Mouse (Mus musculus) c-Kit-positive CD71-negative TER-119-negative erythroid progenitor cells, embryonic 14.5 days (primary cell): ENCODE measurements around the gene Mtmr4.

Experiments used
- DNase-seq: peaks from one replicate; pipeline ENCODE4 v3.0.0-alpha.2; 2013; ENCODE audit warnings: low read depth

Gene Mtmr4

DNA sequence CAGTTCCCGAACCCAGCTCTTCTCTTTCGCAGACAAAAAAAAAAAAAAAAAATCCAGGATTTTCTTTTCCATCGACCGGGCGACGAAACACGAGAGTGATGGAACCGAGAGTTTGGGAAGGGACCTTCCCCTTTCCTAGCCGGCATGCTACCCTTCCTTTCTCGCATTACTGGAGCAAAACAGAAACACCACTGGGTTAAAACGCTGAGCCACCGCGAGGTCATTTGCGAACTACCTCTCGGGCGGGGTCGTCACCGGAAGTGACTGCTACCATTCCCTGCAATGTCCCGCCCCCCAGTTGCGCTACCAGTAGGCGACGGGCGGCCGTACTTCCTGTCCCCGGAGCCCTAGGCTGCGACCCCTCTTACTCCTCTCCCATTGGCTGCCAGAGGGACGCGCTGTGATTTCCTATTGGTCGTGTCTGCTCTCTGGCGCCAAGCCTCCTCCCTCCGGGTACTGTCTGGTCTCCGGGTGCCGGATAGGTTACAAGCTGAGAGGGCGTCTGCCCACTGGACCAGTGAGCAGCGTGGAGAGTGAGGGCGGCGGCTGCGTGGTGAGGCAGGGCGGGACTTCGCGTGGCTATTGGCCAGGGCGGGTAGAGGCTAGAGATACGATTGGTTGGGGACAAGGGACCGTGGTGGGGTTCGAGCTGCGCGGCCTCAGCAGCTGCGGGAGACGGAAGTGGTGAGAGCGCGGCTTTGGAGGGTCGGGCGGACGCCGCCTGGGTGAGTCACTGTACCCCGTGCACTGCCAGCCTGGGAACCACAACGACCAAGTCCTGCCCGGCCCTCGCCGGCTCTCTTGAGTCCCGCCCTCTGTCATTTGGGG lies at the start of gene Mtmr4:
Gene Mtmr4 (plus strand): TSS at position 637 of the 828 bp plus-strand sequence.
- DNase-seq: peak; percentile 95

GRCm38 (mm10) chr11:87542285-87542684 lies 49.7 kb upstream of the Mtmr4 start:
- DNase-seq: no peak

DNA sequence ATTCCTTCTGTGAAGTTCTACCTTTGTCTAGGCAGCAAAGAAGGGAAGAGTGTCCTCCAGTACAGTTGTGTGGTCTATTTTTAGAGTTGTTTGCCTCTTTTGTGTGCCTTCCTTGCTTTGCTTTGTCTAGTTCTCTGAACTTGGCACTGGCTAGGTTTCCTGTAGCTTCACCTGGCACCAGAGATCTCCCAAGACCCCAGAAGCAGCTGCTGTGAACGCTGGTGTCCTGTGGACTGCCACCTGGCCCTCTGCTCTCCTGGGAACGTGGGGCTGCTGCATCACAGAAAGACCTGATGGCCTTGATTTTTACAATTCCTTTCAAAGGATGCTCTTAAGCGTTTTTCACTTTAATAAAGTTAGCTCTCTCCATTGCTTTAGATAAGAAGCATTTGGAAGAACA lies 49.1 kb upstream of the Mtmr4 start:
- DNase-seq: no peak

DNA sequence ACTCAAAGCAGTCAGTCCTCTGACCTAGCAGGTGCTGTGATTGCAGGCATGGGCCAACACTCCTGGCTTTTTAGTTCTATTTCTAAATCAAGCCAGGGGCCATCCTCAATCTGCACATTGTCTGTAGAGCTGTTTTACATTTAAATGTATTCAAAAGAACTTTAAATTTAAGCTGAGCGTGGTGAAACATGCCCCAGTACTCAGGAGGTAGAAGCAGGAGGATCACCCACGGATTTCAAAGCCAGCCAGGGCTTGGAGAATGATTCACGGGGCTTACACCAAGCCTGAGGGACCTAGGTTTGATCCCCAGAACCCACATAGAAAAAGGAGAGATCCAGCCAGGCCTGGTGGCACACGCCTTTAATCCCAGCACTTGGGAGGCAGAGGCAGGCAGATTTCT lies 38.6 kb upstream of the Mtmr4 start:
- DNase-seq: no peak

DNA sequence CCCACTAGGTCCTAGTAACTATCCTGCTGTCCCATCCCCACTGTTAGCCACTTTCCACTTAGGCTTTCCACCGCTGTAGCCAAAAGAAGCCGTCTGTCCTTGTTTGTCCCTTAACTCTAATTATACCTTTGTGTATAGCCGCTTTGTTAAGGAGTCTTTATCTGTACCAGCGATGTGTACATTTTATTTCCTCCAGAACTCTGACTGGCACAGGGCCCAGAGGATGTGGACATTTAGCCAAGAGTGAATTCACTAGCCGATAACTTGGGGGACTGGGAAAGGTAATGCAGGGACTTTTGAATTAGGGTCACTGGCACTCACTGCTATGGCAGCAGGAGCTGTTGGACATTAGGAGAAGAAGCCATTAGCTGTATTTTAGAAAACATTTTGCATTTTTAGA lies 37.6 kb upstream of the Mtmr4 start:
- no peak for DNase-seq

- DNase-seq: no peak
These were observed 36.8 kb upstream of the Mtmr4 start for GRCm38 (mm10) chr11:87555106-87555703.

- DNase-seq: no peak
These were observed 30.8 kb upstream of the Mtmr4 start for GRCm38 (mm10) chr11:87561208-87561607.

DNA sequence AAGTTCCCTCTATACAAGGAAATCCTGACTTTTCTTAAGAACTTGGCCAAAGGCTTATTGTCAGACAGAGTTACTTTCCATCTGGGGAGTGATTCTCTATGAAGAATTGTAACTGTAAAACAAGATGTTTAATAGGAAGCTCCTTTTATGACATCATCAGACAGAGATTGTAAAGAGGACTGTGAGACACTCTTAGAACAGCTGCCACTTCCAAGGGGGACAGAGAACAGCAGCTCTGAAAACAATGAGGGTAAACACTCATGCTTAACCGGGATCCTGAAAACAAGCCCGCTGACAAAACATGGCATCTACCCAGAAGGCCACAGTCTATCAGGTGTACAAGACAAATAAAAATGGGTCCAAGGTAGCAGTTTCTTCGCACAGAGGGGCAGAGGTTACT lies 25.5 kb upstream of the Mtmr4 start, which contains the start of gene Gm11492:
Gene Gm11492 (plus strand): TSS at position 153 of the 400 bp plus-strand sequence.
- no peak for DNase-seq

DNA sequence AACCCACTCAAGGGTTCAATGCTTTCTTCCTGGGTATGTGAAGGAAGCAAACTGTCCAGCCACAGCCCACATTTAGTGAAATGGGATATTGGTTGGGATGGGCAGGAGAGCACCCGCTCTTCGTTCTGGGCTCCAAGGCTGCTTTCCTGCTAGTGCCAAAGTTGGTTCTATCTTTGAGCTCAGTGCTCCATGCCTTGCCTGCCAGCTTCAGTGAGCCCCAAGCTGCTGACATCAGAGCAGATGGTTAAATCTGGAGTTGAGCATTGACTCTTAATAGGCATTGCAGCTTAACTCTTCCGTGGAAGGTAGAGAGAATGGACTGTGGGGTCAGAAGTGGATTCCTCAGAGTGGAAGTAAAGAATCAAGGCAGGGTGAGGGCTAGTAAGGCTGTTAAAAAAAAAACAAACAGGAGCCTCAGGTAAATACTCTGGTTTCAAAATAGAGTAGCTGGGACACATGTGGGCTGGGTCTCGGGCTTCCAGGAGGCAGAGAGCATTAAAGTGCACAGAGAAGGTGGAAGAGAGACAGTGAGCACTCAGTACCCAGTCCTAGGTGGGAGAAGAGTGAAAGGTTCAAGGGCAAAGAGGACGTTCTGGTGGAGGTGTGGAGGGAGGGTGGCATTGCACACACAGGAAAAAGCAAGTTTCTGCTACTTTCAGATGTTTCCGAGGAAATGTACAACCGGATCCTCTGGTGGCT lies 23.6 kb upstream of the Mtmr4 start, which contains the start of gene Sept4:
Gene Sept4 (plus strand): TSS at position 649 of the 699 bp plus-strand sequence.
- DNase-seq: no peak

DNA sequence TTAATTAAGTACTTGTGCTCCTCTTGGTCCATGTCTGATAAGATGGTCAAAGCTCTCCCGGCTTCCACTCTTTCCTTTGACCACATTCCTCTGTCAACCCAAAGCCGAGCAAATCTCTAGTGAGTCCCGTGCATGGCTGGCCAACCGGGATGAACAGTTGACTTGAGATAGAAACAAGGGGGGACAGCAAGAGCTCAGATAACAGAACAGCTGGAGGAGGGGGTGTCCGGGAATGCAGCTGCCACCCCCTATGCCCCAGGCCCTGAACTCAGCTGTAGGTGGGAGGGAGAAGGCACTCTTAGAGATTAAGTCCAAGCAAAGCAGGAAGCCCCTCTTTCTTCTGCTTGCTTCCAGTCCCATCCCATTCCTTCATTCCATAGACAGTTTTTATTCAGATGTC lies 21.2 kb upstream of the Mtmr4 start:
- DNase-seq: no peak

- no peak for DNase-seq
These were observed 20.5 kb upstream of the Mtmr4 start for GRCm38 (mm10) chr11:87571361-87571950.

DNA sequence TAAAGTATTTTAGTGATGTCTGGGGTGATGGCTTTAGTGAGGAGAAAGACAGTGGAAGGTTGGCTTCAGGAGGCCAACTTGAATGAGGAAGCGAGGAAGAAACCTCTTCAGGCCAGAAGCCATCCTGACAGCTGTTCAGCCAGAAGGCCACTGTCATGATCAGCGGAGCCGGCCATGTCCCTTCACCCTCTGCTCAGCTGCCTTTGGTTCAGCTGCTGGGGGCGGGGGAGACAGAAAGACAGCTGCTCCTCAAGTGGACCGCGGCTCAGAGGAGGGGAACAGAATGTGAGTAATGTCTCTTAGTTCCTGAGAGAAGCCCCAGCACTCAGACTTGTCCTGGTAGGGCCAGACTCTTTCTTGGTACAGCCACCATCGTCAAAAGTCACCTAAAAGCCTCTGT lies 18.2 kb upstream of the Mtmr4 start:
- no peak for DNase-seq

GRCm38 (mm10) chr11:87574520-87575180 lies 17.3 kb upstream of the Mtmr4 start:
- DNase-seq: no peak

GRCm38 (mm10) chr11:87577601-87578248 lies 14.2 kb upstream of the Mtmr4 start:
- DNase-seq: no peak

GRCm38 (mm10) chr11:87578249-87578962 lies 13.6 kb upstream of the Mtmr4 start:
- DNase-seq: no peak

GRCm38 (mm10) chr11:87578963-87579601 lies 12.9 kb upstream of the Mtmr4 start:
- no peak for DNase-seq

DNA sequence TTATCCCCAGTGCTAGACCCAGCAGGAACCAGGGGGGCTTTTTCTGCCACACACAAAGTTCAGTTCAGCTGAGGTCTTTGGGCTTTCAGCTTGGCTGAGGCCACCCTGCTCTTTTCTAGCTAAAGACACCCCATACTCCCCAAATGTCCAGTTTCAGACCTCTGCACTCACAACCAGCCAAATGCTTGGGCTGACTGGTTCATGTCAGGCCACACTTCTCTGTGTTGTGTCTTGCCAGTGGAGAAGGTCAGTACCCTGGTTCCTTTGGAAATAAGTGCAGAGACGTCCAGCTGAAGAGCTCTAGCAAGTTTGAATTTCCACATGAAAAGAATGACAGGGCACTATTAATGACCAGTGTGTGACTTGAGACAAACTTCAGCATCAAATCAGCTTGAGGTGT lies 12.2 kb upstream of the Mtmr4 start:
- no peak for DNase-seq

DNA sequence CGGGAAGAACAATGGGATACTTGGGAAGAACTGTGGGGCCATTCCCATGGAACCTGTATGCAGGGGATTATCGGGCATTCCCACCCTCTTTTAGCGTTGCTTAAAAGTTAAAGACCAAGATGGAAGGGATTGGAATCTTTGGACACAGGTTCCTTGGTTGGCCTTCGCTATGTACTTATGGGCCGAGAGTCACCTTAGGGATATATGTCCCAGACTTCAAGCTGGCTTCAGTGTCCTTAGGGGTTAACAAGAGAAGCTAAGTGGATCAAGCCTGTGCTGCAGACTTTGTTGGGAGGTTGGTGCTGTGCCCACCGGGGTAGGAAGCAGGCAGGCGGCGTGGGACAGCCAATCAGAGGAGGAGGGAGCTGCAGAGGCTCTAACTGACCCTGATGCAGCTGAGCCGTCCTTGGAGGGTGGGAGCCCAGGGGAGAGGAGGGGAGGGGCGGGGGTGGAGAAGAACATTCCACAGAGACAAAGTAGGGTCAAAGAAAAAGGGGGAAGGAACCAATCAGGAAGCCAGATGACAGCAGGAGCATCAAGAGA lies 11.3 kb upstream of the Mtmr4 start:
- no peak for DNase-seq

DNA sequence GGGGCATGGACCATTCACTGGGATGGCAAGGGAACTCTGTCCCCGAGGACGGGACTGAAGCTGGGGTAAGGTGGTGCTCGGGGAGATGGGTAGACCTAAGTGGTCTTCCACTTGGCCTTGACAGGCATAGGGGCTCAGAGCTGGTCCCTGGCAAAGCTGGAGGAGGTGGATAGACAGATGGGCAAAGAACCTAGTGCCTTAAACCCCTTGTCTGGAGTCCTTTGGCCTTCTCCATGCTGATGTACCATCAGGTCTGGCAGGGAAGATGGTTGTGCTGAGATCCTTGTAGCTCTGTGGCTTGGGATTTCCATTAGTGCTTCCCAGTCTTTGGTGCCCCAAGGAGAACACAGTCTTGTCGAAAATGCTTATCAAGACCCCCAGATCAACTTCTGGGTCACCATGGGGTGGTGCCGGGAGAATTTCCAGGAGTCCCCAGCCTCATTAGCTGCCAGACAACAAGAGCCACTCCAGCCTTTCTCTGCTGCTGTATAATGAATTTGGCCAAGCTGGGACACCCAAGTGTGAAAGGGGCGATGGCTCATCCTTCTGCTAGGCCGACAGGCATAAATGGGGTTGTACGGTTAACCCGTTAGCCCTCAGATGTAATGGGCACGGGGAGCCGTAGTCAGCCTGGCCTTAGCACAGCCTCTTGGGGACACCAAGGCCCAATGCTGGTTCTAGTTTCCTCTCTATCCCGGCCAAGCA lies 10.6 kb upstream of the Mtmr4 start:
- DNase-seq: no peak
